Mouse (Mus musculus) liver, embryonic 14.5 days (tissue): ENCODE data around the gene C2cd5.

Source experiments
- CTCF ChIP-seq: IDR thresholded peaks from 2 replicates; pipeline ENCODE4 v1.5.1; 2016; ENCODE audit warnings: antibody characterized with exemption, low read depth, control low read depth
- EP300 ChIP-seq: IDR thresholded peaks from 2 replicates; pipeline ENCODE4 v1.6.1; 2016; ENCODE audit warnings: antibody characterized with exemption, low read depth

- TF ChIP-seq CTCF (no peak), EP300 (no peak)
Measured at GRCm38 (mm10) chr6:142992971-142993370, 107.0 kb downstream of the C2cd5 start.
